Mouse (Mus musculus) right cerebral cortex, postnatal 4 days (tissue): ENCODE results near the gene Wdr60.

Experiments
- DNase-seq: peaks from one replicate; pipeline ENCODE4 v3.0.0-alpha.2; 2022

Wdr60 gene

DNA sequence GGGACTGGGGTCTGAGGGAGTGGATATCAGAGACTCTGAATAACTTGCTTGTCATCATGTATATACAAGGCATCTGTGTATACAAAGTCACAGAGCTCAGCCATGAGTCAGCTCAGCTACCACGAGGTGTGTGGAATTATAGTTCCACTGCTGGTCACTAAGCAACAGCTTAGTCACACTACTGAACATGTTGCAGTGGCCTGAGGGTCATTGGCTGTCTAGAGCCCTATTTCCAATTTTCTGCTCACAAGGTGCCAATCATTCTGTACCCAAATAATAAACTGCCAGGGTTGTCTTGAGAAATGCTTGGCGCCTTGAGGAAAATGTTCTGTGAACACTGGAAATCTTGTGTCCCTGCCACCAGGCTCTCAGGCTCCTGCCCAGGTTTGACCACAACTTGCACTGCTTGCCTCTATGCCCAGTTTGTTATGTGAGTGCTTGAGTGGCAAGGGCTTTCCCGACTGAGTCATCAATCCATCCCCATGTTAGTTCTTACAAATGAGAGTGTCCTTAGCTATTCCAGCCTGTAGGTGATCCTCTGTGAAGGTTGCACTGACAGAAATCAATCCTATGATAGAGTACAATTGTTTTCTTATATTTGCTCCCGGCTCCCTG lies 81.3 kb downstream of the Wdr60 start:
- no peak for DNase-seq

GRCm38 (mm10) chr12:116176930-116177329 lies 85.9 kb downstream of the Wdr60 start:
- DNase-seq = no peak

DNA sequence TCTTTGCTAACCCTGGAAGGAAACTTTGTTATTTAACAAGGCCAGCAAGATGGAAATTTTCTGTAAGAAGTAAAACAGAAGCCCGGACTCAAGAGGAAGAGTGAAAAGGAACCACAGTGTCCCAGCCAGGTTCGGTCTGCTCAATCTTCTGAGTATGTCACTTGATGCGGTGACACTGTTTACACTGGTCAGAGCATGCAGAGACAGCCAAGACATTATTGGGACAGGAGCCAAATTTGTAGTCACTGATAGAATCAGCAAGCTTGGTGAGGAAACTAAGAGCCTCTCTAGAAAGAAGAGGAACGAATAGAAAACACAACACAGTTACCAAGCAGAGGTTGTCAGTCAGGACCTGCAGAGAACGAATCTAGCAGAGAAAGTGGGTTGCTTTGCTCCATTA lies 93.2 kb downstream of the Wdr60 start:
- DNase-seq = no peak

- no peak for DNase-seq
Observed at GRCm38 (mm10) chr12:116165368-116165767, 97.5 kb downstream of the Wdr60 start.

DNA sequence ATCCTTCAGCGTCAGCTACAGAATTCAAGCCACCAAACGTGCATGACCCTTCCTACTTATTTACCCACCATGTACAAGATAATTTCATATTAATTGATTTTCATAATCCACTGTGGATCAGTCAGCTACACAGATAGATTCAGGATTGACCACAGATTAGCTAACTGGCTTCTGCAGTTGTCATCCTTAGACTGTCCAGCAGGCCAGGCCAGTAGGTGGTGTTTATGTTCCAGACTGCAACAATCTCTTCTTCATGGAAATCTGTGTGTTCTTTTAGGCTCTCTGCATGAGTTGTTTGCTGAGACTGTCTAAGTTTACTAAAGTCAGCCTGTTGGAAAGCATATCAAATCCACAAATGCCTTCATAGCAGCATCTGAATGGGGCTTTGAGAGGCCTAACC lies 103.1 kb downstream of the Wdr60 start:
- no peak for DNase-seq

DNA sequence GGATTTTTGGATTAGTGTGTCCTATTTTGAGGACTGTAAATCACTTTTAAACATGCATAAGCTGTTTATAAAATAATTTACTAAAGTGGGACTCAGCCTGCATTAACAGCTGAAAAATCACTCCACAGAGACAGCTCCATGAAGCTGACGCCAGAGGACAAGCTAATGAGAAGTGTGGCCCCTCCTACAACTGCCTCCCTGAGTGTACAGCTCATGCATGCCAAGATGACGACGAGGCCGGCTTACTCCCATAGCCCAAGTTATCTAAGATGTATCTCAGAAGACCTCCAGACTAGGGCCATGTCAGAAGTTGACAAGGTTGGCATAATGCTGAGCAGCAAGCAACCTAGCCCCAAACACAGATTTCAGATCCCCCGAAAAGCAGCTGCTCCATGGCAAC lies 103.6 kb downstream of the Wdr60 start:
- DNase-seq = no peak

- no peak for DNase-seq
Observed at GRCm38 (mm10) chr12:116156792-116157532, 105.9 kb downstream of the Wdr60 start.
